Mouse (Mus musculus): ENCODE measurements at regions not wholly inside any gene's neighbourhood (a gene's known extent, or its start where the extent isn't known, plus 50 kb on each side); places are given as distances from the start of the nearest gene placed in this dataset.

DNA sequence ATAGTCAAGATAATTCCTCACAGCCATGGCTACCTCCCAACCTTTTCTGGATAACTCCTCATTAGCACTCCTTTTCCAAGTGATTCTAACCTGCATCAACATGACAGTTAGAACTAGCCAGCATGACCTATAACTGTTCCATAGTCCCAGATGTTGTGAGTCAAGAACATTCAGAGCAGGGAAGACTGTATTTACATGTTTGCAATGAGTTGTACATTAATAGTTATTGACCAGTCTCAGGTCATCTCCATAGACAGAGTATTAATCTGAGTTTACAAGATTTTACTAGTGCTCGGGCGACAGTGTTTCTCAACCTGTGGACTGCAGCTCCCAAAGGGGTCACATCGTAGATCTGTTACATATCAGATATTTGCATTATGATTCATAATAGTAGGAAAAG lies 1515.3 kb downstream of the Slc22a22 start:
- in situ Hi-C loops (cut with MboI, MseI), result no loop called here
